Mouse (Mus musculus) bone marrow, adult 2 months (tissue): ENCODE data around the gene Sdhaf4. TPM values are rescaled to one million over a fixed set of nuclear protein-coding genes. Genes with fewer than 3 reads are reported as not detected.

Experiments
- H3K27ac ChIP-seq: fragments of 200-500 bp; 2 replicates; pipeline ENCODE4 v1.5.1; 2012; ENCODE audit warnings: low read depth, mild to moderate bottlenecking, control low read depth, inconsistent platforms, low read length; ENCODE audit not compliant: control insufficient read depth, poor library complexity, insufficient read depth
- H3K4me1 ChIP-seq: fragments of 200-500 bp; 2 replicates; pipeline ENCODE4 v1.6.1; 2011; ENCODE audit warnings: low read length; ENCODE audit not compliant: control insufficient read depth, insufficient read depth
- H3K4me3 ChIP-seq: fragments of 200-500 bp; replicated peaks from 2 replicates; pipeline ENCODE3; 2011; ENCODE audit warnings: mild to moderate bottlenecking, low read depth, low read length, control low read depth; ENCODE audit not compliant: control insufficient read depth
- CTCF ChIP-seq: fragments of 200-500 bp; IDR thresholded peaks from 2 replicates; pipeline ENCODE4 v1.5.1; 2011; ENCODE audit warnings: low read length, control low read depth; ENCODE audit not compliant: control insufficient read depth, insufficient read depth
- POLR2A ChIP-seq: fragments of 200-500 bp; IDR thresholded peaks from 2 replicates; pipeline ENCODE4 v1.6.1; 2011; ENCODE audit warnings: low read depth, mild to moderate bottlenecking, control low read depth, low read length, borderline replicate concordance; ENCODE audit not compliant: control insufficient read depth
- WGBS: fragments of 180-500 bp; shearing (Covaris S2); methylation state at CpG from one replicate; pipeline ENCODE4 v1.1.7; 2018; 5-methylcytosine and 5-hydroxymethylcytosine counted together
- polyA plus RNA-seq: library from polyadenylated mRNA; stranded (reverse); fragments of >200 nt; gene quantifications from 2 replicates; pipeline ENCODE4 v1.2.4, GENCODE M21; 2011; ENCODE audit warnings: low replicate concordance; ENCODE audit not compliant: missing spikeins, insufficient read depth, insufficient read length

Gene Sdhaf4
- polyA plus RNA-seq, result 10.6 and 13.6 TPM in 2 replicates

- Histone ChIP-seq H3K27ac (peak within 1 kb of the TSS; percentile 74), H3K4me1 (no peaks in the 10 kb centered on the region; the same call in 1 of the 2 replicates), H3K4me3 (peak within 1 kb of the TSS; percentile 92)
- TF ChIP-seq CTCF (no peak), POLR2A (peak; percentile 61; the same call in 1 of the 2 replicates)
- WGBS, result 1% methylated on average over 47 of the region's 47 CpGs
Observed at GRCm38 (mm10) chr1:24005070-24005804, at the start of gene Sdhaf4. Gene Sdhaf4, minus strand, starts transcription at chr1:24005656.

GRCm38 (mm10) chr1:24046730-24047510, 41.5 kb upstream of the Sdhaf4 start:
- no peaks in the 10 kb centered on the region for H3K4me1 ChIP-seq
- no peak overlapping the region for H3K27ac ChIP-seq
- WGBS, result 74% methylated on average over 6 of the region's 6 CpGs
- no peak overlapping the region for H3K4me3 ChIP-seq
- TF ChIP-seq CTCF (no peak), POLR2A (no peak)

- Histone ChIP-seq H3K4me1 (no peaks in the 10 kb centered on the region), H3K27ac (no peak overlapping the region), H3K4me3 (no peak overlapping the region)
- TF ChIP-seq POLR2A (no peak), CTCF (no peak)
- WGBS, result 71% methylated on average over 5 of the region's 5 CpGs
Observed at GRCm38 (mm10) chr1:24045627-24046026, 40.2 kb upstream of the Sdhaf4 start.

GRCm38 (mm10) chr1:24043007-24043406, 37.6 kb upstream of the Sdhaf4 start:
- 70% methylated on average over 5 of the region's 5 CpGs for WGBS
- H3K4me1 ChIP-seq, result no peaks in the 10 kb centered on the region
- TF ChIP-seq CTCF, result no peak
- TF ChIP-seq POLR2A, result no peak
- H3K4me3 ChIP-seq, result no peak overlapping the region
- H3K27ac ChIP-seq, result no peak overlapping the region

- no peak overlapping the region for H3K4me3 ChIP-seq
- no peak overlapping the region for H3K27ac ChIP-seq
- TF ChIP-seq CTCF (no peak), POLR2A (no peak)
- H3K4me1 ChIP-seq, result no peaks in the 10 kb centered on the region
- WGBS, result 71% methylated on average over 2 of the region's 2 CpGs
Observed at GRCm38 (mm10) chr1:24033759-24034423, 28.4 kb upstream of the Sdhaf4 start.

- WGBS, result 87% methylated on average over 6 of the region's 6 CpGs
- Histone ChIP-seq H3K4me3 (no peak overlapping the region), H3K27ac (no peak overlapping the region), H3K4me1 (no peaks in the 10 kb centered on the region)
- TF ChIP-seq CTCF (no peak), POLR2A (no peak)
Observed at GRCm38 (mm10) chr1:24010821-24011220, 5.4 kb upstream of the Sdhaf4 start.

- Histone ChIP-seq H3K4me3 (no peak overlapping the region), H3K27ac (no peak overlapping the region), H3K4me1 (no peaks in the 10 kb centered on the region; the same call in 1 of the 2 replicates)
- TF ChIP-seq CTCF (no peak), POLR2A (no peak)
- 77% methylated on average over 6 of the region's 6 CpGs for WGBS
Observed at GRCm38 (mm10) chr1:24010016-24010415, 4.6 kb upstream of the Sdhaf4 start.

GRCm38 (mm10) chr1:24007621-24008020, 2.2 kb upstream of the Sdhaf4 start:
- TF ChIP-seq POLR2A, result no peak
- TF ChIP-seq CTCF, result no peak
- no peaks in the 10 kb centered on the region; the same call in 1 of the 2 replicates for H3K4me1 ChIP-seq
- no peak overlapping the region for H3K4me3 ChIP-seq
- H3K27ac ChIP-seq, result no peak overlapping the region
- WGBS, result 81% methylated on average over 8 of the region's 8 CpGs
